In the genomic region with DNA sequence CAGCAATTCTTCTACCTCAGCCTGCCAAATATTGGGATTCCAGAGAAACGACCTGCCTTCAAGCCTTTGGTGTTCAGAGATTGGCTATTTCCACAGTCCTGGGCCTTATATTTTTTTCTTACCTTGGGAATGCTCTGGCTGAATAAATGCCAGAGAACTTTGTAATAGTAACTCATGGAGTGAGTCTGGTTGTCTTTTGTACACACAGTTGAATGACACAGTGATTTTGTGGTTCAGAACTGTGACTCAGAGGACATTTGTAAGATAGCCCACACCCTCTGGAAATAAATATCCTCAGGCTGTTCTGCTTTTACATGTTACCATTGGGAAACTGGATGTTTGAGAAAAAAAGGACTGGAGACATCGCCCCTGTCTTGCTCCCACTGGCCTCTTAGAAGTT, we compare ENCODE assay signal across 19 mouse cellular contexts. TPM values are rescaled to one million over a fixed set of nuclear protein-coding genes. Genes with fewer than 3 reads are reported as not detected.
"Had no signal": no experiment of that assay in that cellular context is flagged by ENCODE, and none has a peak within 500 bp of the region (broad histone marks: within the 10 kb centered on the region; RNA-seq: fewer than 3 reads in every experiment).

No protein-coding gene starts in this region.

- H3K36me3 ChIP-seq: limb, embryonic 15.5 days had no signal

- H3K4me1 ChIP-seq: limb, embryonic 15.5 days had no signal

- H3K27me3 ChIP-seq: limb, embryonic 15.5 days; megakaryocyte, embryonic 14.5 days had no signal

- H3K9me3 ChIP-seq: limb, embryonic 15.5 days had no signal

- H3K27ac ChIP-seq: limb, embryonic 15.5 days; liver, embryonic 14.5 days had no signal

- H3K9ac ChIP-seq: limb, embryonic 15.5 days; liver, embryonic 14.5 days had no signal

- ATAC-seq: midbrain, embryonic 16.5 days had no signal

- H3K4me3 ChIP-seq: limb, embryonic 15.5 days; megakaryocyte, embryonic 14.5 days had no signal

- DNase-seq: kidney, adult 8-10 months; kidney, postnatal 25 days; layer of hippocampus, postnatal 36 days; lung, adult 18-20 months; lung, postnatal 36 days; right cerebral cortex, adult 18-20 months; right cerebral cortex, postnatal 25 days; thymus, adult 18-20 months; thymus, postnatal 25 days had no signal

- H3K4me2 ChIP-seq: limb, embryonic 15.5 days; midbrain, embryonic 11.5 days had no signal

RNA-seq across cellular contexts. Expression of a gene that starts 15.9 kb away (rescaled TPM):
- total RNA-seq: layer of hippocampus, postnatal 36 days; left cerebral cortex, adult 8-10 months; left cerebral cortex, postnatal 25 days had no signal
- polyA plus RNA-seq: limb, embryonic 11.5 days; limb, embryonic 15.5 days; midbrain, embryonic 11.5 days; midbrain, embryonic 16.5 days; neural tube, embryonic 14.5 days; urinary bladder, adult 2 months had no signal
